Mouse (Mus musculus): ENCODE data around the gene Setd3.

Setd3 gene

DNA sequence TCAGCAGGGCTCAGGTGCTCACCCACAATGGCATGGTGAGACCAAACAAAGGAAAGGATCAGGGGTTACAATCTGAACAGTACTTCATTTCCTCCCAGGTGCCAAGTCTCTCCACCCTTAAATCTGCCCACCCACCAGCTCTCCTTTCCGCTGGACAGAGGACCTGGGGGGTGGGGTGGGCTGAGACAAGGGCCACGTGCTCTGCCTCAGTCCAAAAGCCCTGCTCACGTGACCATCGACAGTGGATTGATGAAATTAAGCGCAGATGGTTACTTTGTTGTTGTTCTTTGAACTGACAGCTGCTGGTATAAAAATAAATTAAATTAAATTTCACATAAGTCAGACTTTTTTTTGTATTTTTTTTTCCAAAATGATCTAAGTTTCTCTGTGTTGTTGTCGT, 109.6 kb downstream of the Setd3 start:
- DNase-seq = no peak

DNA sequence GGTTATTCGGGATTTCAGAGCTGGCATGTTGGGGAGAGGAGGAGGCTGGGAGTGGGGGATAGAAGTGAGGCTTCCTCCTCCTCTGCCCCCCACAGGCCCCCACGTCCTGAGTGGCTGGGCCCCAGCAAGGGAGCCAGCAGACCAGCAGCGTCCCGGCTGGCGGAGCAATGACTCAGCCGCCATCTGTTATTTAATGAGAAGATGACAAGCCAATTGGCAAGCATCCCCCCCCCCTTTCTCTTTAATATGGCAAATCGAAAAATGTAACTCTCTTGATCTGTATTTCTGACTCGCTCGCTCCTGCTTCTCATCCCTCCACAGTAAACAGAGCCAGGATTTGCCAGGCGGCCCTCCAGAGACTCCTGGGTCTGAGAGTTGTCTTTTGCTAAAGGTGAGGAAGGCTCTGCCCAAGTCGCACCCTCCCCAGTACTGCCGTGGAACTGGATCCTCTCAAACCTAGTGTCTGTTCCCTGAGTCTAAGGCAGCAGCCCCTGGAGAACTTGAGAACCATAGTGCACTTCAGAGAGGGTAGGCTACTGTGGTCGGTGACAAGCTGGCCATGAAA, 111.2 kb downstream of the Setd3 start:
- peak; percentile 85 to 88 for DNase-seq

DNA sequence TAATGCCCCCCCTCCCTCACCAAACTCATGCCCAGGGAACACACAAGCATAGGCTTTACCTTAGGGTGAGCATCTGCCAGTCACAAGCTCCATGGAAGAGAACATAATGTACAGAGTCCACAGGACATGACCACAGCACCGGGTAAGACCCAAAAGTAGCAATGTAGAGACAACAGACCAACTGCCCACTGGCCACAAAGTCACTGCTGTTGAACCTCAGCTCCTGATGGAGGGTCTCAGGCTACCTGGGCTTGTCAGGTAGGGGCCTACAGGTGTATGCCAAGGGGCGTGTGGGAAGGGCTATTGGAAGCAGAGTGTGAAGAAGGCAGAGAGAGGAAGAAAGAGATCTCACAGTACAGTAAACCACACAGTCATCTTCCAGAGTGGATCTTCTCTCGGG, 111.9 kb downstream of the Setd3 start:
- DNase-seq = peak; percentile 41 to 66

- DNase-seq = peak; percentile 53 to 69
Observed at GRCm38 (mm10) chr12:108064396-108064998, 114.6 kb downstream of the Setd3 start.

GRCm38 (mm10) chr12:108063986-108064385, 115.1 kb downstream of the Setd3 start:
- DNase-seq = no peak

DNA sequence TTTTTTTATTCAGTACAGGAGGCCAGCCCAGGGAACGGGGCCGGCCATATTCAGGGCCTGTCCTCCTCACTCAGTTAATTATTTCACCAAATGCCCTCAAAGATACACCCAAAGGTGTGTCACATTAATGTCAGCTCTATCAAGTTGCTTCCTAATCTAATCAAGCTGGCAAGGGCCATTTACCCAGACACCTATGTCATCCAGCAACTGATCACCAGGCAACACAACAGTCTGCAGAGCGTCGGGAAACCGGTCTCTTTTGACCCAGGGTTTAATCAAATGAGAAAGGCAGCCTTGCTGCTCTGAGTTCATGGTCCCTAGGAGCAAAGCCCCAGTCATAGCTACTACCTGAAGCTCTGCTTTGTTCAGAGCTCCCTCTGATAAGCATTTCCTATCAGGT, 117.0 kb downstream of the Setd3 start:
- DNase-seq = peak in 1 of 2 experiments; percentile 60

GRCm38 (mm10) chr12:108061661-108062060, 117.5 kb downstream of the Setd3 start:
- peak; percentile 63 to 69 for DNase-seq
